Comparison of ENCODE assay signal across 9 mouse cellular contexts in genomic region chr1:93211549-93212220, GRCm38 (mm10). TPM values are rescaled to one million over a fixed set of nuclear protein-coding genes. Genes with fewer than 3 reads are reported as not detected.
A peak's percentile ranks its signal among the peaks of the same experiment; 100 is the strongest.
DNase-seq lines count a peak whose midpoint lies in the region; ATAC-seq and TF ChIP-seq lines count a peak whose summit lies in the region.
"Had no signal": no experiment of that assay in that cellular context is flagged by ENCODE, and none has a peak within 500 bp of the region (broad histone marks: within the 10 kb centered on the region; RNA-seq: fewer than 3 reads in every experiment).

No protein-coding gene starts in this region.

- no peaks in the 10 kb centered on the region for H3K9me3 ChIP-seq in midbrain, embryonic 10.5 days (replicated peaks)
- H3K9me3 ChIP-seq in midbrain, postnatal 0 days (ENCODE audit: low read length), result no peaks in the 10 kb centered on the region
- H3K9me3 ChIP-seq in stomach, embryonic 16.5 days (replicated peaks; ENCODE audit: control insufficient read depth, low read length), result no peaks in the 10 kb centered on the region
- H3K9me3 ChIP-seq in forebrain, embryonic 13.5 days (replicated peaks), result no peaks in the 10 kb centered on the region
- H3K9me3 ChIP-seq in midbrain, embryonic 13.5 days, result no peaks in the 10 kb centered on the region
- H3K9me3 ChIP-seq: hindbrain, embryonic 15.5 days had no signal

- no peaks in the 10 kb centered on the region for H3K27me3 ChIP-seq in midbrain, embryonic 10.5 days (ENCODE audit: low read depth, poor library complexity, severe bottlenecking)
- H3K27me3 ChIP-seq in midbrain, postnatal 0 days (ENCODE audit: insufficient read depth, low read length), result no peaks in the 10 kb centered on the region
- H3K27me3 ChIP-seq in stomach, embryonic 16.5 days (ENCODE audit: control insufficient read depth, insufficient read depth, low read length), result no peaks in the 10 kb centered on the region
- no peaks in the 10 kb centered on the region for H3K27me3 ChIP-seq in forebrain, embryonic 13.5 days
- no peaks in the 10 kb centered on the region for H3K27me3 ChIP-seq in midbrain, embryonic 13.5 days
- H3K27me3 ChIP-seq: hindbrain, embryonic 15.5 days had no signal

- 53% methylated on average over 10 of the region's 10 CpGs for WGBS in midbrain, embryonic 10.5 days
- WGBS in midbrain, postnatal 0 days, result 42% methylated on average over 10 of the region's 10 CpGs
- 35% methylated on average over 10 of the region's 10 CpGs for WGBS in stomach, embryonic 16.5 days
- 51% methylated on average over 10 of the region's 10 CpGs for WGBS in forebrain, embryonic 13.5 days
- WGBS in midbrain, embryonic 13.5 days, result 49% methylated on average over 10 of the region's 10 CpGs

- H3K4me2 ChIP-seq in midbrain, postnatal 0 days (ENCODE audit: low read depth, low read length, poor library complexity, severe bottlenecking), result no peak overlapping the region
- H3K4me2 ChIP-seq in stomach, embryonic 16.5 days (ENCODE audit: low read depth, low read length), result no peak overlapping the region
- H3K4me2 ChIP-seq in forebrain, embryonic 13.5 days, result no peak overlapping the region
- H3K4me2 ChIP-seq in midbrain, embryonic 13.5 days (replicated peaks), result no peak overlapping the region
- H3K4me2 ChIP-seq: hindbrain, embryonic 15.5 days had no signal

- no peaks in the 10 kb centered on the region for H3K36me3 ChIP-seq in midbrain, embryonic 10.5 days
- no peaks in the 10 kb centered on the region for H3K36me3 ChIP-seq in midbrain, postnatal 0 days (ENCODE audit: insufficient read depth, low read length)
- H3K36me3 ChIP-seq in stomach, embryonic 16.5 days (ENCODE audit: control insufficient read depth, insufficient read depth, low read length), result no peaks in the 10 kb centered on the region
- no peaks in the 10 kb centered on the region for H3K36me3 ChIP-seq in forebrain, embryonic 13.5 days (ENCODE audit: poor library complexity, severe bottlenecking)
- no peaks in the 10 kb centered on the region for H3K36me3 ChIP-seq in midbrain, embryonic 13.5 days
- H3K36me3 ChIP-seq: hindbrain, embryonic 15.5 days had no signal

- no peak overlapping the region for H3K4me3 ChIP-seq in midbrain, embryonic 10.5 days
- H3K4me3 ChIP-seq in midbrain, postnatal 0 days (ENCODE audit: low read depth, low read length), result no peak overlapping the region
- no peak overlapping the region for H3K4me3 ChIP-seq in stomach, embryonic 16.5 days (replicated peaks; ENCODE audit: low read length)
- no peak overlapping the region for H3K4me3 ChIP-seq in forebrain, embryonic 13.5 days
- H3K4me3 ChIP-seq in midbrain, embryonic 13.5 days (replicated peaks), result no peak overlapping the region
- H3K4me3 ChIP-seq: hindbrain, embryonic 15.5 days had no signal

- peak overlapping the region; percentile 60 for H3K27ac ChIP-seq in midbrain, embryonic 10.5 days (replicated peaks)
- no peak overlapping the region for H3K27ac ChIP-seq in midbrain, postnatal 0 days (ENCODE audit: low read depth, low read length)
- H3K27ac ChIP-seq in stomach, embryonic 16.5 days (ENCODE audit: low read length), result peak overlapping the region; percentile 82
- no peak overlapping the region for H3K27ac ChIP-seq in forebrain, embryonic 13.5 days
- H3K27ac ChIP-seq in midbrain, embryonic 13.5 days, result no peak overlapping the region

- no peak overlapping the region for H3K9ac ChIP-seq in midbrain, postnatal 0 days (replicated peaks; ENCODE audit: low read length, poor library complexity, severe bottlenecking)
- peak overlapping the region; percentile 40; the same call in 1 of the 2 replicates for H3K9ac ChIP-seq in stomach, embryonic 16.5 days (ENCODE audit: low read length)
- H3K9ac ChIP-seq in forebrain, embryonic 13.5 days, result no peak overlapping the region
- no peak overlapping the region for H3K9ac ChIP-seq in midbrain, embryonic 13.5 days (replicated peaks)
- H3K9ac ChIP-seq: hindbrain, embryonic 15.5 days had no signal

- no peak for TF ChIP-seq CTCF in midbrain, postnatal 0 days (IDR thresholded peaks at IDR 0.05)

- no peak for ATAC-seq in midbrain, postnatal 0 days (ENCODE audit: low FRiP score)
- peak; percentile 30; the same call in 1 of the 2 replicates for ATAC-seq in stomach, embryonic 16.5 days (ENCODE audit: insufficient read depth, low FRiP score)
- no peak for ATAC-seq in forebrain, embryonic 13.5 days
- ATAC-seq in midbrain, embryonic 13.5 days, result no peak

- H3K4me1 ChIP-seq in midbrain, embryonic 10.5 days, result peaks cover 41% of the 10 kb centered on the region
- H3K4me1 ChIP-seq in midbrain, postnatal 0 days (ENCODE audit: insufficient read depth, low read length), result no peaks in the 10 kb centered on the region; the same call in 1 of the 2 replicates
- peaks cover 28% of the 10 kb centered on the region for H3K4me1 ChIP-seq in stomach, embryonic 16.5 days (ENCODE audit: control insufficient read depth, insufficient read depth, low read length)
- peaks cover 28% of the 10 kb centered on the region for H3K4me1 ChIP-seq in forebrain, embryonic 13.5 days
- peaks cover 31% of the 10 kb centered on the region for H3K4me1 ChIP-seq in midbrain, embryonic 13.5 days (replicated peaks)

- DNase-seq in midbrain, embryonic 10.5 days (ENCODE audit: low spot score), result no peak
- DNase-seq in midbrain, postnatal 0 days (ENCODE audit: low spot score), result no peak
- peak; percentile 50 for DNase-seq in gastrocnemius, postnatal 25 days
- DNase-seq in kidney, postnatal 25 days, result peak; percentile 73 to 82
- no peak for DNase-seq in thymus, postnatal 36 days

RNA-seq across cellular contexts. Expression of gene Sned1, which starts 24.0 kb away (rescaled TPM):
- polyA plus RNA-seq in midbrain, embryonic 10.5 days (2016; fragmentation: Nextera tagmentation; extraction: Ambion mirVana), result 1.2 and 3.1 TPM in 2 replicates
- total RNA-seq in midbrain, postnatal 0 days (2014; rRNA removed), result 19.9 and 24.4 TPM in 2 replicates
- 4.7 and 5.1 TPM in 2 replicates for polyA plus RNA-seq in midbrain, postnatal 0 days (2015; fragmentation: Nextera tagmentation; extraction: Ambion mirVana)
- total RNA-seq in gastrocnemius, postnatal 25 days (2021), result 1 to 10 TPM; 4.6 to 8.0 TPM
- polyA plus RNA-seq in stomach, embryonic 16.5 days (2015; fragmentation: Nextera tagmentation; extraction: Ambion mirVana), result 9.2 and 9.3 TPM in 2 replicates
- 2.1 and 2.2 TPM in 2 replicates for polyA plus RNA-seq in forebrain, embryonic 13.5 days (2015; fragmentation: Nextera tagmentation; extraction: Ambion mirVana)
- 5.8 and 6.7 TPM in 2 replicates for polyA plus RNA-seq in midbrain, embryonic 13.5 days (2015; fragmentation: Nextera tagmentation; extraction: Ambion mirVana)

RNA-seq across cellular contexts. Expression of gene Crocc2, which starts 43.2 kb away (rescaled TPM):
- 0.02 and 0.07 TPM in 2 replicates for polyA plus RNA-seq in midbrain, embryonic 10.5 days (2016; fragmentation: Nextera tagmentation; extraction: Ambion mirVana)
- total RNA-seq in midbrain, postnatal 0 days (2014; rRNA removed), result 1.2 and 1.4 TPM in 2 replicates
- 0.54 and 0.84 TPM in 2 replicates for polyA plus RNA-seq in midbrain, postnatal 0 days (2015; fragmentation: Nextera tagmentation; extraction: Ambion mirVana)
- total RNA-seq in gastrocnemius, postnatal 25 days (2021), result not detected
- 0.18 and 0.24 TPM in 2 replicates for polyA plus RNA-seq in stomach, embryonic 16.5 days (2015; fragmentation: Nextera tagmentation; extraction: Ambion mirVana)
- 0.10 and 0.20 TPM in 2 replicates for polyA plus RNA-seq in forebrain, embryonic 13.5 days (2015; fragmentation: Nextera tagmentation; extraction: Ambion mirVana)
- 0.12 and 0.24 TPM in 2 replicates for polyA plus RNA-seq in midbrain, embryonic 13.5 days (2015; fragmentation: Nextera tagmentation; extraction: Ambion mirVana)

RNA-seq across cellular contexts. Expression of gene 2310007B03Rik, which starts 50.9 kb away (rescaled TPM):
- 0.47 and 0.62 TPM in 2 replicates for polyA plus RNA-seq in midbrain, embryonic 10.5 days (2016; fragmentation: Nextera tagmentation; extraction: Ambion mirVana)
- total RNA-seq in midbrain, postnatal 0 days (2014; rRNA removed), result 0.88 TPM in 1 of 2 replicates, not detected in the other
- polyA plus RNA-seq in midbrain, postnatal 0 days (2015; fragmentation: Nextera tagmentation; extraction: Ambion mirVana), result 0.07 and 0.10 TPM in 2 replicates
- not detected for total RNA-seq in gastrocnemius, postnatal 25 days (2021)
- polyA plus RNA-seq in stomach, embryonic 16.5 days (2015; fragmentation: Nextera tagmentation; extraction: Ambion mirVana), result 17.7 and 32.8 TPM in 2 replicates
- 0.08 and 0.16 TPM in 2 replicates for polyA plus RNA-seq in forebrain, embryonic 13.5 days (2015; fragmentation: Nextera tagmentation; extraction: Ambion mirVana)
- not detected in 2 replicates for polyA plus RNA-seq in midbrain, embryonic 13.5 days (2015; fragmentation: Nextera tagmentation; extraction: Ambion mirVana)

Comparison
In these comparisons a context has a peak if more than half of its experiments do, and no peak if none do; other contexts are left out.
1. H3K27ac ChIP-seq: peak in midbrain, embryonic 10.5 days (single experiment) and stomach, embryonic 16.5 days (single experiment); none in midbrain, postnatal 0 days (single experiment), forebrain, embryonic 13.5 days (single experiment) and midbrain, embryonic 13.5 days (single experiment).
2. DNase-seq: peak in gastrocnemius, postnatal 25 days (single experiment) and kidney, postnatal 25 days (2 of 2); none in midbrain, embryonic 10.5 days (single experiment), midbrain, postnatal 0 days (single experiment) and thymus, postnatal 36 days (0 of 2).
3. RNA of gene 2310007B03Rik, which starts 50.9 kb away (polyA plus RNA-seq): 17.7 to 32.8 TPM in stomach, embryonic 16.5 days; 0.47 to 0.62 TPM in midbrain, embryonic 10.5 days, 0.08 to 0.16 TPM in forebrain, embryonic 13.5 days, 0.07 to 0.10 TPM in midbrain, postnatal 0 days and not detected in midbrain, embryonic 13.5 days; every median in the first group is over 10 times any median in the second.